Mouse (Mus musculus) CD4-positive, CD25-positive, alpha-beta regulatory T cell, adult 4 months (primary cell): ENCODE data around the gene Selplg. TPM values are rescaled to one million over a fixed set of nuclear protein-coding genes. Genes with fewer than 3 reads are reported as not detected.

ENCODE experiments used
- ATAC-seq: one replicate; pipeline ENCODE4 v1.8.0; 2017
- polyA plus RNA-seq, 2 experiments: library from polyadenylated mRNA; unstranded; fragments of 100-300 nt; shearing (Covaris generic); gene quantifications; one replicate each; pipeline ENCODE4 v1.2.1; 2017

Selplg gene
- polyA plus RNA-seq, 2 experiments from 2014 or later = 473 to 498 TPM

GRCm38 (mm10) chr5:113853541-113853940, 21.1 kb upstream of the Selplg start:
- ATAC-seq = no peak

- no peak for ATAC-seq
Measured at GRCm38 (mm10) chr5:113852463-113852862, 20.0 kb upstream of the Selplg start.

GRCm38 (mm10) chr5:113850680-113851230, 18.3 kb upstream of the Selplg start:
- no peak for ATAC-seq

- ATAC-seq = no peak
Measured at GRCm38 (mm10) chr5:113847636-113848035, 15.2 kb upstream of the Selplg start.

GRCm38 (mm10) chr5:113846656-113847055, 14.2 kb upstream of the Selplg start:
- ATAC-seq = no peak

GRCm38 (mm10) chr5:113845627-113846026, 13.2 kb upstream of the Selplg start:
- no peak for ATAC-seq

- ATAC-seq = peak; percentile 82
Measured at GRCm38 (mm10) chr5:113844721-113845120, 12.3 kb upstream of the Selplg start.

- ATAC-seq = no peak
Measured at GRCm38 (mm10) chr5:113844106-113844505, 11.7 kb upstream of the Selplg start.

- no peak for ATAC-seq
Measured at GRCm38 (mm10) chr5:113842906-113843305, 10.5 kb upstream of the Selplg start.

- ATAC-seq = peak; percentile 53
Measured at GRCm38 (mm10) chr5:113842244-113842643, 9.8 kb upstream of the Selplg start.

- ATAC-seq = peak; percentile 67
Measured at GRCm38 (mm10) chr5:113841243-113842225, 9.1 kb upstream of the Selplg start.

GRCm38 (mm10) chr5:113840443-113840842, 8.0 kb upstream of the Selplg start:
- no peak for ATAC-seq

- ATAC-seq = no peak
Measured at GRCm38 (mm10) chr5:113836961-113837360, 4.5 kb upstream of the Selplg start.

GRCm38 (mm10) chr5:113833316-113833947, 988 bp upstream of the Selplg start:
- no peak for ATAC-seq

- ATAC-seq = no peak
Measured at GRCm38 (mm10) chr5:113831741-113832140, 703 bp downstream of the Selplg start.

GRCm38 (mm10) chr5:113830796-113831195, 1.6 kb downstream of the Selplg start:
- ATAC-seq = no peak

GRCm38 (mm10) chr5:113830292-113830643, 2.2 kb downstream of the Selplg start:
- peak; percentile 47 for ATAC-seq

GRCm38 (mm10) chr5:113829566-113830291, 2.7 kb downstream of the Selplg start:
- ATAC-seq = no peak

- no peak for ATAC-seq
Measured at GRCm38 (mm10) chr5:113828481-113828880, 4.0 kb downstream of the Selplg start.

GRCm38 (mm10) chr5:113827991-113828411, 4.4 kb downstream of the Selplg start:
- ATAC-seq = peak; percentile 12

- ATAC-seq = no peak
Measured at GRCm38 (mm10) chr5:113826619-113827018, 5.8 kb downstream of the Selplg start.

GRCm38 (mm10) chr5:113825558-113825957, 6.9 kb downstream of the Selplg start:
- peak; percentile 69 for ATAC-seq

GRCm38 (mm10) chr5:113824228-113824627, 8.2 kb downstream of the Selplg start:
- ATAC-seq = peak; percentile 54
